Mouse (Mus musculus) neural tube, embryonic 10.5 days (tissue): ENCODE data around the gene Arsg.

Source experiments
- DNase-seq: peaks from one replicate; pipeline ENCODE4 v3.0.0-alpha.2; 2017; ENCODE audit warnings: low spot score; ENCODE audit errors: extremely low spot score

Arsg gene

DNA sequence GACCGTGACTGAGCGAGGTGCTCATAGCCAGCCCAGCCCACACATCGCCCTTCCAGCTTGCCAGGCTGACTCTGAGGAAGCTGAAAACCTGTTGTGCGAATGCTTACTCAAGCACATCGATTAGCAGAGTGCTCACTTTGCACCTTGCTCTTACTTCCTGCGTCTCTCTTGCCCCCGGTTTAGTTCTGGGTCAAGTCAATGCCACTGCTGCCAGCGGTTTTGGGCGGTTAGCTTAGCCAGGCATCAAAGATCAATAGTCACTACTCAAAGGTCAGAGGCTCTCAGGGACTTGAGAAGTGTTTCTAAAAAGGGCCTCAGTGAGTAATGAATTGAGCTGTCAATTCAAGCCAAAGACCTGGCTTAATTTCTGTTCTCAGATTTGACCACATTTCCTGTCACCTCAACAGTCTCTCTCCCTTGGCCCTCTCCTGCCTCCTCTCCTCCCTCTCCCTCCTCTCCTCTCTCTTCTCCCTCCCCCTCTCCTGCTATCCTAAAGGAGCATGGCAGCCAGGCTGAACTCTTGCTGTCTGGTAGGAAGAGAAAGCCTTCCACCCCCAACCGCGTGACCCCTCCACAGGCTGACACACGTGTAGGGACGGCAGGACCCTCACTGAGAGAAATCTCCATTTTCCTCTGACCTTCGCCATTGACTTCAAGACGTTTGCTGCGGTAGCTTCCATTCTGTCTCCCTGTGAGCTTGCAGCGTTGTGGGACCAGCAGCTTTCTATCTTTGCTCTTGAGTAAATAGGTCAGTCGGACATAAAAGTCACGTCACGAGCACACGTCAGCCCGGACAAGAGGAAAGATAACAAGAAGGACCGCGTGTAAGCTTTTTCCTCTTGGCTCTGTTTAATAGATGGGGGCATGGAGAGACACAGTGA, 22.0 kb downstream of the Arsg start:
- no peak for DNase-seq

DNA sequence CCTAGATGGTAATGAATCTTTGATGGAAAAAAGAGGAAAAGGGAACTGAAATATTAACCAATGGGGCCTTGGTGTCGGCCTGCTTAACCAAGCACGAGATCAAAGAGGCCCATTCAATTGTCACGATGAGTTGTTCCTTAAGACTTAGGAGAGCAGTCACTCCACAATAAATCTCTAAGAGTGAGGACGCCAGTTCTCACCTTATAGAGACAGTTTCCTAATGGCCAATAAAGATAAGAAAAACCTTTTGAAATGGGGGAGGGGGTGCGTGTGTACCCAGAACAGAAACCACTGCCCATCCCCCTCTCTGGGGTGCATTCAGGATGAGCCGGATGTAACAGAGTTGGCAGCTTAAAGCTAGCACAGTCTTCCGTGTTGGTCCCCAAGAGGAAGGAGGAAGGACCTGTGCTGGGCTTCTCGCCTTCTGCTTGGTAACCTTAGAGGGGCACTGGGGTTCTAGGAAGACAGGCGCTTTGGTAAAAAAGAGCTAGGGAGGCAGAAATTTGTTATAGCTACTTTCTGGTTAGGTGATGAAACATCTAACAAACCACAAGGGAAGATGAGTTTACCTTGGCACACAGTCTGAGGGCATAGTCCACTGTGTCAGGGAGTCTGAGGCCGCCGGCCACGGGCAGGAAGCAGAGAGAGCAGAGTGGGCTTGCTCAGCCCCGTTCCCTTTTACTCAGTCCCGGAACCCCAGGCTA, 22.7 kb downstream of the Arsg start:
- no peak for DNase-seq

DNA sequence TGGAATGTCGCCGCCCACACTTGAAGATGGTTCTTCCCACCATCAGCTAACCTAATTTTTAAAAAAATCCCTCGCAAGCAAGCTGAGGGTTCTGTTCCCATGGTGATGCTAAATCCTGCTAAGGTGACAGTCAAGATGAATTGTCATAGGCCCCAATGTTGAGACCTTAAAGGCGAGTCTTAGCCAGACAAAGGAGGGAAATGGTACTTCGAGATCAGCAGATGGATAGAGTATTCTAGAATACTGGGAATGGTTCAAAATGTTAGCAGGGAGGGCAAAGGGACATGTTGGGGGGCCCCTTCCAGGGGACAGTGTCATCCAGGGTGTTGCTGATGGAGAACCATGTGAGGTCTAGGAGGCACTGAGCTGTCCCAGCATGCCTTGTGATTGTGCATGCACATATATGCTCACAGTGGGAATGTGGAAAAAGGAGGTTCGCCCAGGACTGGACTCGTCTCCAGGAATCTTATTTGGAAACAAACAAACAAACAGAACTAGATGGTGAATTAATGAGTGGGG, 23.4 kb downstream of the Arsg start:
- DNase-seq, result no peak

DNA sequence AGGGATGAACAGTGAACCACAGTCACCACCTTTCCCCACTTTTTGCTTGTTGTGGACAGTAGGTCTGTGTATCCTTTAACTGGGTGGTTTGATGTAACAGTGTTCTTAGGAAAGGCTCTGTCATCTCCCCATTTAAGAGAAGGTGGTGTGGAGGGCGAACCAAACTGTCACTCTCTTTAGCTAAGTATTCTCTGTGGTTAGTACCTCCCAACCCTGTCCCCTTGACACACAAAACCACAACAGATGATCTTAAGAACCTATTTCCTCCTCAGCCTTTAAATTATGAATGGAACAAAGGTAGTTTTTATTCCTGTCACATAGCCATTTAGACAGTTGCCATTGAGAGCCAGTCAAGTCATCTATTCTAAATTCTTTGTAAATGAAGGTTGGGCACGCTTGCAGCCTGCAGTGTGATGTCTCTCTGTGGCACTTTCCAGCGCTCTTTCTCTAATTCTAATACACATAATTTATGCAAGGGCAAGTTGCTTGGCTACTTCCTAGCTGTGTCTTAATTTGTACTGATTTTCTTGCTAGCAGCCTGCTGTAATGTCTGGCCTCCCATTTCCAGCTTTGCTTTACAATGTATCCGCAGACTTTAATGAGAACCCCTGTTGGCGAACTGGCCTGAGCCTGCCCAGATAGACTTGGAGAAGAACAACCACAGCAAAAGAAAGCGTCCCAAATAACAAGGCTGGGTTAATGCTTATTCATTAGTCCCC, 24.0 kb downstream of the Arsg start:
- DNase-seq, result no peak

DNA sequence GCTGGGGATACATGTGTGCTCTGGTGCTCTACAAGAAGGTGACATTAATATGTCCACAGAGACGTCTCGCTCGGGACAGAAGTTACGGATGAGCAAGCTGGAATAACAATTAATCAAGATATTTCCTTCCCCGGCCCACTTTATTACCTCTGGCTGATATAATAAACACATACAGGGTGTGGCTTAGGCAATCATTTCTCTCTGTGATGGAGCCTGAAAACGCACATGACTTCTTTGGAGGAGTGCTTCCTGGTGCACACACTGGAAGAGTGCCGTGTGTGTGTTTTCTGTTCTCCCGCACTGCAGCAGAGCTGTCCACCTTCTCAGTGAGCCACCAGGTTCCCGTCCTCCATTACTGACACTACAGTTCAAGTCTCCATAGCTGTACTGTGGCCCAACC, 24.8 kb downstream of the Arsg start:
- no peak for DNase-seq

DNA sequence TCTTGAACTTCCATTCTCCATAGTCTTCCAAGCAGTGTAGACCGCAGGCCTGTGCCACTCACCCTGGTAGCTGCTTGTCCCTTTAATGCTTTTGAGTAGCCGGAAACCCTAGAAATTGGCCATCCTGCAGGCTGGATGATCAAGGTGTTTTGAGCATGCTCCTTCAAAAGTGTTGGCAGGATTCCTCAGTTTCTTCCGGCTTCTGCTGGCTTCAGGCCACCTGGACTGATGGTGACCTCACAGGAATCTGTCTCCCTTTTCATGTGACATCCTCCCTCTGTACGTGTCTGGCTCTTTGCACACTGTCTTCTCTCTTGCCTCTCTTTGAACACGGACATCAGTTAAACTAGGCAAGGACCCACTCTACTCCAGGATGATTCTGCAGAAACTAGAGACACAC, 27.0 kb downstream of the Arsg start:
- DNase-seq, result no peak

DNA sequence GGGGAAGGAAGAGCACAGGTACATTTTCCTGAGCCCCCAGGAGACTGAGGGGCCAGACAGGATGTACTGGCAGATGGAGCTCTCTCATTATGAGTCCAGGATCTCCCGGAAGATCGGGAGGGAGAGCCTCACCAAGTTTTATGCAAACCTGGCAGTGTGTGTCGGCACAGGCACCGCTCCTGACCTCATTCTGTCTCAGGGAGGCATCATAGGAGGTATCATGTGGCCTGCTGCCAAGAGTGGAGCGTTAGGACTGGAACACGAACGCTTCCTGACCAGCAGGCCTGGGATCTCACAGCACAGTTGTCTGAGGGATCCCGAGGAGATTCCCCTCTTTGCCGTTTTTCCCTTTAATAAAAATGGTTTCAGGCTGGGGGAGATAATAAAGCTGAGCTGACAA, 31.8 kb downstream of the Arsg start:
- DNase-seq, result no peak

DNA sequence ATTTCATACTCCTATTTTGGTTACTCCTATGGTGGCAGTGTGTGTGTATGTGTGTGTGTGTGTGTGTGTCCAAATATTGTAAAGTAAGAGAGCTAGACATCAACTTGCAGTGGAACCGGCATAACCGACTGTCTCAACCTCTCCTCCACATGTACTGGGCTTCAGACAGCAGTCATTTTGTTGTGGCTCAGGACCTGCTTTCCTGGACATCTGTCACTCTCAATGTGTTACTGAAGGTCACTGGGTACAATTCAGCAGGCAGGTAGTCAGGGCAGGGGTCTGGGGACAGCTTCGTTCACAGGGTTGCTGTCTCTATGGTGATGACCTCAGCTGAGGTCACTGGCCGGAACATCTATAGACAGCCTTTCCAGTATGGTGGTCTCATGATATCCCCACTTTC, 32.6 kb downstream of the Arsg start:
- no peak for DNase-seq

DNA sequence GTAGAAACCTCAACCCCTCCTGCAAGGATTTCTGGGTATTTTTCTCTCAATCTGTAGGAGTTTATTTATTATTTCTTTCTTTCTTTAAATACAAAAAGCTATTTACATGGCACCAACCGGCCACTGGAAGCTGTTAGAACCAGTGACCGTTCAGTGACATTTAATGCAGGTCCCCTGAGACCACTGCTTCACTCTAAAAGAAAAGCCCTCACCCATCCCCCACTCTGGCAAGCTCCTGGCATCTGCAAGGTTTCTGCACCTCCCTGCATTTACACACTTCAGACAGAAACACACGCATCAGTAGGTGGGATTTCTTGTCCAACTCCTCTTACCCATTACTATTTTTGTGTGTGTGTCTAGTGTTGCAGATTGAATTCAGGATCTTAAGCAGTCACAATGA, 33.9 kb downstream of the Arsg start:
- DNase-seq, result no peak

DNA sequence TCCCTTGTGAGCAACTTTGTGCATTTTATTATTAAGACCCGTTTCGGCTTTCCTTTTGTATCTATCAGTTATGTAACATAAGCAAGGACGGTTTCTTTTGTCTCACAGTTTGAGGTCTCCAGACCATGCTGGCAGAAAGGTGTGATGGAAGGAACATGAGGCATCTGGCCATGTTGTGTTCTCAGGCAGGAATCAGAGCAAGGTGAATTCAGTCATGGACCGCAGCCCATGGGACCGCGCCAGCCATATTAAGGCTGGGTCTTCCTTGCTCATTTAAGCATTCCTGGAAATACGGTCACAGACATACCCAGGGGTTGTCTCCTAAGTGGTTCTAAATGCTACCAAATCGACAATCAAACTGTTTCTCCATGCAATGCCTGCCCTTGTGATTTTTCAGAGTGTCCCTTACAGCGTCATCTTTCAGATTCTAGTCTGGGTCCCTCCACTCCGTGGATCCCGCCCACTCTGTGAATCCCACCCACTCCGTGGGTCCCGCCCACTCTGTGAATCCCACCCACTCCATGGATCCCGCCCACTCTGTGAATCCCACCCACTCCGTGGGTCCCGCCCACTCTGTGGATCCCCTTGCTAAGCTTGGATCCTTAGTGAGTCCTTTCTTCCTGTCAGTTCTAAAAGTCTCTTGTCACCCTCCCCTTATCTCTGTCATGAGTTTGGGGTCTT, 40.0 kb downstream of the Arsg start:
- DNase-seq, result no peak

DNA sequence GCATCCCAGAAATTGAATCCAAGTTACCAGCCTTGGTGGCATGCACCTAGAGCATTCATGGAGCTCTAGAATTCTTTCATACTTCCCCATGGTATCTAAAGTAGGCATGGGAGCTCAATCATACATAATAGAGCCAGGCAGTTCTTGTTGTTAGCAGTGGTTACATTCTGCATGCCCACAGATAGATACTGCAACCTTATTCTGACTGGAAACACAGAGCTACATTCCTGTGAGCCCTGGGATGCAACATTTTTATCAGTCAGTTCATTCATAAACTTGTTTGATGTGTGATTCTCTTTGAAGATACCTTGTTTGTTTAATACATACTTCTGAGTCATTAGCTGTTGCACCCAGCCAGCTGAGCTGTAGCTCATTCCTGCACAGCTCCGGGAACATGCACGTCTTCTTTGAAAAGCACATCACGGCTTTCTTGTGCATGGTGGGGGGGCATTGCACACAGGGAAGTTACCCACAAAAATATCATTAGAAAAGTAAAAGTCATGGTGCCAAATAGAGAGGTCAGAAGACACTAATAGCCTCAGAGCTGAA, 41.0 kb downstream of the Arsg start:
- DNase-seq, result no peak

DNA sequence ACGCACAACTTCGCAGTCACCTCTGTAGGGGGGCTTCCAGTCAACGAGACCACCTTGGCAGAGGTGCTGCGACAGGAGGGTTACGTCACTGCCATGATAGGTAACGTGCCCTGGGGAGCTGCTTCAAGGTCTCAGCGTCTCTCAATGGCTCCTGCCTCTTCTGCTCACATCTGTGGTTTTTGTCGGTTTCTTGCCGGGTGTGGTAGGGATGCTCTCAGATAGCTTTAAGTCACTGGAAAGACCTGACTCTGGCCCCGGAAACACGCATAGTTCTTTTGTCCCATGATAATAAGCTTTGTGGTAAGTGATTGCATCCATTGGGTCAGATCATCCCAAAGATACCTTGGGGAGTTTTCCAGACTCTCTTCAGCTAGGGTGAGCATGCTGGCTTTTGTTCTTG, 44.2 kb downstream of the Arsg start:
- DNase-seq, result no peak

DNA sequence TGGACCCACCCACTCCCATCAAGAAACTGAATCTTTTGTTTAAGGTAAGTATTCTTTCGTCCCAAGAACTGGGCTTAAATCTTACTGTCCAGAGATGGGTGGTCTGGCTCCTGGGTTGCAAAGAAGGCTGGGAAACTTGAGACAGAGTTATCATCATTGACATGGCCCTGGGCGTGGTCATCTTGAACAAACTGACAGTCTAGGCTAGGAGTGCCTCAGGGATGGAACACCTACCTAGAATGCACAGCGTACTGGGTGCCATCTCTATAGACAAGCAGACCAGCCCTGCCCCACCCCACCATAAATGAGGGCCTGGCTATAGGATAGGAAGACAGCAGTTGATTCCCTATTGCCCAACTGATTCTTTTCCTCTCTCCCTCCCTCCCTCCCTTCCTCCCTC, 44.6 kb downstream of the Arsg start:
- DNase-seq, result no peak

DNA sequence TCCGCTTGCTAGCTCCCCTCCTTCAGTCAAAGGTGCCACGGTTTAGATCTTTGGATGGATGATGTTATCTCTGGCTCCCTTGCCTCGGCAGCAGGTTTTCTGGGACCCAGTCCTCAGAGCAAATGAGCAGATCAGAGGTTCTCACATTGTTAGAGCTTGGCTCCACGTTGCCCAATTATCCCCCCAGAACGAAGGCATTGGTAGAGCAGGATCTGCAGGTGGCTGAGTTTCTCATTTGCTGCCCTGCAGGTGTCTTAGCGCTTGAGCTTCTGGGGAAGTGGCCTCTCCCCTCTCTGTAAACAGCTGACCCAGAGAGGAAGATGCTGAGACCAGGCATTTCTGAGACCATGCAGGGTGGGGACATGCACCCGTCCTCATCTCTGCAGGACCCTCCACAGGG, 47.8 kb downstream of the Arsg start:
- DNase-seq, result no peak

DNA sequence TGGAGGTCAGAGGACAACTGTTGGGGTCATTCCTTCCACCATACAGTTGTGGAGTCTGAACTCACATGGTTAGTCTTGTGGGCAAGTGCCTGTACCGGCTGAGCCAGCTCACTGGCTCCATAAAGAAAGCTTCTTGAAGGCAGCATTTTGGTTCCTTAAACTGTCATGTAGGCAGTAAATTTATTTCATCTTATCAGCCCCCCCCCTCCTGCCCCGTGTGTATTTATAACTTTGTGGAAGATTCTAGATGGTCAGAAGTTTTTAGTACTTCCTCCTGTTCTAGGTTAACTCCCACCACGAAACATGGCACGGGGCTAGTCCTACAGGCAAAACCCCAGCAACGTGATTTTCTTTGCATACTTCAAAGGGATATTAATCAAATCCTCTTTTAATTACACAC, 51.7 kb downstream of the Arsg start:
- no peak for DNase-seq

DNA sequence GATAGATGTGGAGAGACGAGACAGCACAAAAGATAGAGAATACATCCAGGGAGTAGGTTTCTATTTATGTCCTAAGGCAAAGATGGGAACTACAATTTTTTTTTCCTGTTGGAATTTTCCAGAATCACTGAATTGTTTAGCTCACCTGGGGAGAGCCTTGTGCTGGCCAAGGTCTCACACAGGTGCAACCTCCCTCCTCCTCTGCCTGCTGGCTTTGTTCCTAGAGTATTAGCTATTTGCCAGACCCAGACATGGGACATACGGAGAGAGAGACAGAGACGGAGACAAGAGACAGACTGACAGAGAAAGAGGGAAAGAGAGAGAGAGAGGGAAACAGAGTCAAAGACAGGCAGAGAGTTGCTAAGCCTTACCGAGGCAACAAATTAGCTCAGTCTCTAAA, 52.4 kb downstream of the Arsg start:
- no peak for DNase-seq

DNA sequence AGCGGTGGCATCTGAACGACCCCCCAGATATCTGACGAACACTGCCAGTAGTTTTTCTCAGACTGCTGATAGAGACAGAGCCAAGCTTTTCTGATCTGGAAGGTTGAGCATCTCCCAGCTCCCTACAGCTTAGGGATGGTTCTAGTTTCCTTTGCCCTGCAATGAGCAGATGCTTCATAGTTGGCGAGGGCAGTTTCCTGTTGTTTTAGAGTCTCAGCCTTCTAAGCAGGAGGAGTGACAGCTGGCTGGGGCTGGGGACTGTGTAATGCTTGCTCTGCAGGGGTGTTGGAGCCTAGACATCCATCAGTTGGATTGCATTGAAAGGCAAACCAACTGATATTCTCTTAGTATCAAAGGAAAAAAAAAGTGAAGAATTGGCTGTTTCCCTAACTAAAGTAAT, 56.9 kb downstream of the Arsg start:
- DNase-seq, result no peak

DNA sequence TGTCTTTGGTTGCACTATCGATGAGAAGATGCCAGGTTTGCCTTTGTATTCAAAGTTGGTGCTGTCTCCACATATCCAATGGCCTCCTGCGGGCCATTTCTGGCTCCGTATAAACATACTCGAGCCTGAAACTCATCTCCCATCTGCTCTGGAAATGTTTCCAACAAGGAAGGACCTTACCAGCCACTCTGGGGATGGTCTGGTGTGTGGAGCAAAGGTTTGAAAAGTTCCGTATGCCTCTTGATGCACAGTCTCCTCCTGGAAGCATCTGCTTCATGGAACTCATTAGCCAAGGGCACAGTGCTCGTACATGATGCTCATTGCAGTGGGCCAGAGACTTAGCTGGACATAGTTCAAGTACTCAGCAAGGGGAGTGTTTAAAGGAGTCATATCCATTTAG, 62.8 kb downstream of the Arsg start:
- no peak for DNase-seq

DNA sequence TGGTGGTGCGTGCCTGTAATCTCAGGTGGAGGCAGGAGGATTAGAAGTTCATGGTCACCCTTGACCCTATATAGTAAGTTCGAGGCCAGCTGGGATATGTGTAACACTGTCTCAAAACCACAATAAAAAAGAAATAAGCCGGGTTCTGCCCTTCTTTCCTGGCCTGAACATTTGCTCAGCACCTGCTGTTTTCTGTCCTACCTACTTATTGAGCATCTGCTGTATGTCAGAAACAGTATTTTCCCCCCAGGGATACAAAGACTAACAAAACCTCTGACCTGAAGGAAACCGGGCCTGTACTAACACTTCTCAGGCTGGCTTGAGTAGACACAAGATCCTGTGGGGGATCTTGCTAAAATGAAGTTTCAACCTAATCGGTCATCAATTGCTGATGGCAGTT, 63.8 kb downstream of the Arsg start:
- no peak for DNase-seq

DNA sequence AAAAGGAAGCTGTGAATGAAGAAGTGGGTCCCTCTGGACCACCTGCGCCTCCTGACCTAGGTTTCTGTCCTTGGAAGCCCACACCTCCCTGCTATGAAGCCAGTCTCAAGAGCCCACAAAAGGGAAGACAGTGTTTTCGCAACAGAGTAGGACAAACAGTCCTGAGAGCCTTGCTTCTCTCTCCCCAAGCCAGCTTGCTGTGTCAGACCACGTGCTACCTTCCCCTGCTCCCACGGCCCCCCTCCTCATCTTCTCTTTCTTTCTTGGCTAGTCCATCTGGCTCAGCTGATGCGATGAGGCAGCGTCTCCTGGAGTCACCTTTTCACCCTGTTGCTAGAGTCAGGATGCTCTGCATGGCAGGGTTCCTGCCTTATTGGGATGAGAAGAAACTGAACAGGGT, 66.1 kb downstream of the Arsg start:
- no peak for DNase-seq

DNA sequence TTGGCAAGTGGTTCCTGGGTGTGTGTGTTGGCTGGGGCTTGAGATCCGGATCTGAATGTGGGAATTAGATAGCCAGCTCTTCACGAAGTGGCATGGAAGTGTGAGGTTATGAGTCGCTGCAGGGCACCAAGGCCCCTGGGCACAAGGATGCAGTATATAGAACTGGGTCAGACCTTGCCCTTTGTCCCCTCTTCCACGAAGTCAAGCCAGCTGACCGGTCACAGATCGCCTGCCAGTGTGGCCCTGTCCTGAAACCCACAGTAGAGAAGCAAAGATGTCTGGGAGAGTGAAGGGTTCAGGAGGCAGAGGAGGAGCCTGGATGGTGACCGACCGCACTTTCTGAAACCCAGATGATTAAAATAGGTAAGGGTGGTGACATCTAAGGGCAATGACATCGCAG, 70.3 kb downstream of the Arsg start:
- no peak for DNase-seq
